Mouse (Mus musculus) cerebellum, adult 18-20 months (tissue): ENCODE results near the gene Sclt1.

ENCODE experiments used
- DNase-seq, 2 experiments: peaks; one replicate each; pipeline ENCODE4 v3.0.0; 2021

The Sclt1 gene

DNA sequence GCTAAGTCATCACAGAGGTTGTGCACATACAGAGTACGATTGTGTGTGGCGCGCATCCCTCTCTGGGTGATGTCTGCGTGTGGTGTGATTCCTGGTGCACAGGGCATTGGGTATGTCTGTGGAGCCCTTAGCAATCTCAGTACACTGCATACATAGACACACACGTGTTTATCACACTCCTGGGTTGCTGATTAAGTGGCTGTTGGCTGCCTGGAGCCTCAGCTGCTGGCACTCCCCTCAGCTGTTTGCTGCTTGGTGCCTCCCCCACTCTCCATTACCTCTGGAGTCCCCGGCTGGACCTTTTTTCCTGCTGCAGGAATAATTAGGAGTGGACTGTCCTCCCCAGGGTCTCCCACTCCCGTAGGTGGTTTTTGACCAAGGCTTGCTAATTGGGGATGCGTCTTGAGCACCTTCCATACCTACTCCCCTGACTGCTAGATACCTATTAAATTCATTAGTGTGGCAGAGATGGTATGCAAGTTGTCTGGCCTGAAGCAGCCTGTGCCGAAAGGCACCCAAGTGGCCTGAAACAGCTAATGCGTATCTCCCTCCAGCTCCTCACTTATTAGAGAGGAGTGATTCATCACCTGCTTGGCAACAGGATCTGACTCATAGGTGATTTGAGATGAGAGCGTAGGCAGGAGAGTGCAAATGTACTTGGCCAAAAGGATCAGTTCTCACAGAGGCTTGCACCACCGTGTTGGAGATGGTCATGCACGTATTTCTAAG lies 136.5 kb downstream of the Sclt1 start:
- DNase-seq: no peak

GRCm38 (mm10) chr3:41604629-41605321 lies 137.5 kb downstream of the Sclt1 start:
- DNase-seq: no peak

DNA sequence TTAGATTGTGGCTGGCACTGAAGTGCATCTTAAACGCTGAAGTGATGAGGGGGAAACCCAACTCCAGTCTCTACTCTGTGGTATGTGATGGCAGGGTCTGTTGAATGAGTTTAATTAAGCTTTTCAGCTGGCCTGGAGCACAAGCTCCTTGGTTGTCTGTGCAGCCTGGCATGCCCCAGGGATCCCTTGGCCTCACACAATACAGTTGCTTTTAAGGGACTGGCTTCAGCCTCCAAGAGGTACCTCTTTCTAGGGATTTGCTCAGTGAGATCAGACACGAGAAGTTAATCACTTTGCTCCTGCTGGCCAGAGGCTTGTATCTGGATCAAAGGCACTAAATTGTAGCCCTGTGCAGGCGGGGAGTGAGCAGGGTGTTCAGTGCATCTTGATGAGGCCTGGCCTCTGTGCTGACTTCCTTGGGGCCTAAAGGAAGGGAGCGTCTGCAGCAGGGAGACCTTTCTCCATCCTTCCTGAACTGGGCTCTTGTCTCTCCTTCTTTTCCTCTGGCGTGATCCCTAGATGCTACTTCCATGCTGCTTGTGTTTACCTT lies 138.8 kb downstream of the Sclt1 start:
- DNase-seq: no peak

DNA sequence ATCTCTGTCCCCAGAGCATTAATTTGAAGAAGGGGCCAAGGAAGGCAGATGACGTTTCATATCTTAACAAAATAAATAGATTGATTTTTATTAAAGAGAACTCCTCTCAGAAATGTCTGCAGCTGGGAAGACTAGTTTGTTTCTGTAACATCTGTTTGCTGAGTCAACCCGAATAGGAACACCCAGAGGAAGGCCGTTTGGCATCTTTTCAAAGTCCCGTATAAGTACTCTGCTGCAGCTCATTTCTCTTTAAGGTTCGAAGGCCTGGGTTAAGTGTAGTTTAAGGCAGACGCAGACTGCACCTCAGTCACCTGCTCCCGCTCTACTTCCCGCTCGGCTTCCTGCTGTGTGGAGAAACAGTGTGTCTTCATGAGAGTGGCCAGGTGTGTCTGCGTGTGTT lies 139.4 kb downstream of the Sclt1 start:
- DNase-seq: no peak

DNA sequence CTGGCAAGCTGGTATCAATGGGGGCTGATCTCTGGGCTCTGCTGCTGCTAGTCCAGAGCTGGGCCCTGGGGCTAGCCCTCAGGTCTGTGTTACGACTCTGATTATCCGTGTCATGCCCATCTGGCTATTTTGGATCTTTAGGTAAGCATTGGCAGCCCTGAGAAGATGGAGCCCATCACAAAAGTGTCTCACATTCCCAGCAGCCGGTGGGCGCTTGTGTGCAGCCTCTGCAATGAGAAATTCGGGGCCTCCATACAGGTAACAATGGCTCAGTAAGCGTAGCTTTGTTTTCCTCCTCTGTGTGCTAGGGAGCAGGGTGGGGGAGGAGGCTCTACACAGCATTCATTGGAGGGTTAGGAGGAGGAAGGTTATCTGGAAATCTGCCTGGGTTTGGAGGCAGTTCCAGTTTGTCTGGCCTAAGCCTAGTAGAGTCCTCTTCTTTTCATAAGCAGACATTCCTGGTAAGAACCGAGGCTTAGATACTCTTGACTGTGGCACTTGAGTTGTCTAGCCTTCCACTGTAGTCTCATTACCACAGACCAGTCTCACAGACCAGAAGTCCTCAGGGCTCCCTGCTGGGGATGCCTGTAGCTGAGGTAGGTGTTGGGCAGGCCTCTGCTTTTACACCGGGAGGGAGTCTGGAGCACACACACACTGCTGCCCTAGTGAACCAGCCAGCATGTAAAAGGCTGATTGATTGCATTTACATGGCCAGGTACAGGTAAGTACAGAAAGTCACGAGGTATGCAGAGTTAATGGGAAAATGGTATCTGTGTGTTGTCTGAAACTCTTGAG lies 140.9 kb downstream of the Sclt1 start:
- DNase-seq: no peak

GRCm38 (mm10) chr3:41599806-41600589 lies 142.3 kb downstream of the Sclt1 start:
- DNase-seq: peak; percentile 68 to 73

GRCm38 (mm10) chr3:41599226-41599625 lies 143.1 kb downstream of the Sclt1 start:
- no peak for DNase-seq

DNA sequence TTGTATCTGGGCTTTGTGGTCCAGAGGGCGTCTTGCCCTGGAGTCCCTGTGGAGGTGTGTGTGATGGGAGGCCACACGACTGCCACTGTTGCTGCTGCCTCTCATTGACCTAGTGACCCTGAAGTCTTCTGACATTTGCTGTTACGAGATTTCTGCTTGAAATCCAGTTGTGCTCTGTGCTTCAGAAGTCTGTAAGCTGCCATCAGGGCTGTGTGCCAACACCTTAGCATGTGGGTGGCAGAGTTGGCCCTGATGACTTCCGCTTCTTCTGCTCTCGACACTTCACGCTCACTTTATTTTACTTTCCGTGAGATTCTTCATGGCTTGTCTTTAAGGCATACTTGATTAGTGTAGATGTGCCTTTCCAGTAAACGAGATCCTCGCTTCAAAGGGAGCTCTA lies 143.9 kb downstream of the Sclt1 start:
- DNase-seq: no peak

- DNase-seq: no peak
Observed at GRCm38 (mm10) chr3:41597036-41597435, 145.3 kb downstream of the Sclt1 start.

DNA sequence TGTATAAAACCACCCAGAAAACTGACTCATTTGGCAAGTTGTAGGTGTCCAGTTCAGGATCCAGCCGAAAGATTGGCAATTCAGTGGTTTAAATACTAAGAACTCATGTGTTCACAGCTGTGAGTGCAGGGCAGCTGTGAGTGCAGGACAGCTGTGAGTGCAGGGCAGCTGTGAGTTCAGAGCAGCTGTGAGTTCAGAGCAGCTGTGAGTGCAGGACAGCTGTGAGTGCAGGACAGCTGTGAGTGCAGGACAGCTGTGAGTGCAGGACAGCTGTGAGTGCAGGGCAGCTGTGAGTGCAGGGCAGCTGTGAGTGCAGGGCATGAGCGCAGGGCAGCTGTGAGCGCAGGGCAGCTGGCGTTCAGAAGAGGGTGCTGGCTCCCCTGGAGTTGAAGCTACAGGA lies 147.3 kb downstream of the Sclt1 start:
- DNase-seq: no peak

- DNase-seq: no peak
Observed at GRCm38 (mm10) chr3:41594097-41594879, 148.0 kb downstream of the Sclt1 start.

DNA sequence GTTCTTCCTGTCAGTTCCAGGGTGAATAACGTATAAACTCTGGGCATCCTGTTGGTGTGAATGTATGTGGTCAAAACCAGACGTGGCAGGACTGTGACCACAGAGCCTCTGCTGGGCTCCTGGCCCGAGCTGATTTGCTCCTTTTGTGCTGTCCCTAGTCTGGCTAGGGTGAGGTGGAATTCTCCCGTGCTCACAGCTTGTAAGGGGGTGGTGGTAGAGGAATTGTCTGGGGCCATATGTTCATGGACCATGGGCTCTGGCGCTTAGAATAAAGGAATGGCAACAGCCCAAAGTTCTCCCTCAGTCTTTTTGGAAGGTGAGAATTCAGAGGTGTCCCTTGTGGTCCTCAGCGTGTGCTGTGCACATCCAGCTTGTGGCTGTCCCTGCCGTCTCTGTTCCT lies 149.5 kb downstream of the Sclt1 start:
- DNase-seq: peak in 1 of 2 experiments; percentile 47

DNA sequence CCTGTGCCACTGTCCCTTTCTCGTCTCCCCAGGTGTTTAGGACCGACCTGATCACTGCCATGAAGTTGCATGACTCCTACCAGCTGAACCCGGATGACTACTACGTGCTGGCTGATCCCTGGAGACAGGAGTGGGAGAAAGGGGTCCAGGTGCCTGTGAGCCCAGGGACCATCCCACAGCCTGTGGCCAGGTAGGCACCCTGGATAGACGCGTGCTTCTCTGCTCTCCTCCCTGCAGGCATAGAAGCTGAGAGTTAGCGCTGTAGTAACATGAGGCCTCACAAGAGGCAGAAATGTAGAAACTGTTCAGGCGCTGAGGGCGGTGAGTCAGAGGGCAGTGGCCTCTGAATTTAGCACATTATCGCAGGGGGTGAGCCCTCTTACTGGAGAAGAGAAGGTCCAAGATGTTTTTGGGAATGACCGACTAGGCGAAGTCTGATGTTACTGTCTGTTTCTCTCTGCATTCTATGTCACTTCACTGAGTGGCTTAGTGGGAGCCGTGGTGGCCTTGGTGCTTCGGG lies 150.6 kb downstream of the Sclt1 start:
- DNase-seq: no peak

GRCm38 (mm10) chr3:41590695-41591559 lies 151.4 kb downstream of the Sclt1 start:
- no peak for DNase-seq

DNA sequence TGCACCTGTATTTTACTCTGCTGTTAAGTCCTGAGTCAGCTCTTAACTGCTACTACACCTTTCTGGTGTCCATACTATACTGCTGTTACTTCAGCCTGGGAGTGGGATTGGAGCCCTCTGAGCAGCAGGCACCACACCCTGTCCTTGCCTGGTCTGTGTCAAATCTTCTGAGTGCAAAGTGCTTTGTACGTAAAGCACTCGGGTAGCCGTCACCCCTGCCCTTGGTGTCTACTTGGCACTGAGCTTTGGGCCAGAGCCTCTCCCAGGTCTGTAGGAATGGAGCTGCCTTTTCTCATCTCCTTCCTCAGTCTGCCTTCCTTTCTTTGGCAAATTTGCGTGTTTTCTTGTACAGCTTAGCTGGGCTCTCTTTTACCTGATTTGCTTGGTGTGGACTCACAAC lies 152.3 kb downstream of the Sclt1 start:
- no peak for DNase-seq

DNA sequence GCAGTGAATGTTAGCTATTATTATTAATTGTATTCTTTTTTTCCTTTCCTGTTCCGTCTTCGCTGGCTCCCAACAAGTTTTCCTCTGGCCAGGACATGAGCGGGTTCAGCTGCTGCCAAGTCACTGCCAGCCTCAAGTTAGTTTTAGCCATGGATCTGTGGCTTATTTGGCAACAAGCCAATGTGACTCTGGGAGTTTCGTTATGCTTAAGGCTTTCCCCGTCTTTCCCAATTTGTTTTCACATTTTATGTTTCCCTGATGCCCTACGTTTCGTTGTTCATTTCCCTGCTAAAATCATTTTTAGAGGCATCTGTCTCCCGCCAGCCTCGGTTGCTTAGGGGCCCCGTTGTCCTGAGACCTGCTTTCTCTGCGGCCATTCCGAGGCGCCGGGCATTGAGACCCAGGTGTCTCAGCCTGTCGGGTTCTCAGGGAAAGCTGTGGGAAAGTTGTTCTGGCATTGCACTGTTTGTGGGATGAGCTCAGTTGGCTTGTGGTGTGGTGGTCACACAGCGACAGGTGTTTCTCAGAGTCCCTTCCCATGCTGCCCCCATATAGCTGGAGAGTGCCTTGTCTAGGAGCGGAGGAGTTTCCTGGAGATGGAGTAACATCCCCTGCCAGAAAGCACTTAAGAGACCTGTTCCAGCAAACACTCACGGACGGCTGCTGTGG lies 152.9 kb downstream of the Sclt1 start:
- no peak for DNase-seq

DNA sequence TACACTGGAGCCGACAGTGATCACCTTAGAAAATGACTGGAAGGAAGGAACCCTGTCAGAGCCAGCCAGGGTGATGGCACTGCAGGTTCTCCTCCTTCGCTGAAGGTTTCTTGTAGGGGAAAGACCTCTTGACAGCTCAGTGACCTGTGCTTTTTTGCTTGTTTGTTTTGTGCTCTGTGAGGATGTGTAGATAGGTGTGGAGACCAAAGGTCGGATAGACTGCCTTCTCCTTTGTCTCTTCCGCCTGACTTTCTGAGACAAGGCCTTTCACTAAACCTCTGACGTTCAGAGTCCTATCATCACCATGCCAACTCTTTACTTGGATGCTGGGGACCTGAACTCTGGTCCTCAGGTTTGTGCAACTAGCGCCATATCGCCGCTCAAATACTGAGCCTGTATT lies 153.8 kb downstream of the Sclt1 start:
- DNase-seq: no peak

- no peak for DNase-seq
Observed at GRCm38 (mm10) chr3:41587588-41587987, 154.7 kb downstream of the Sclt1 start.

DNA sequence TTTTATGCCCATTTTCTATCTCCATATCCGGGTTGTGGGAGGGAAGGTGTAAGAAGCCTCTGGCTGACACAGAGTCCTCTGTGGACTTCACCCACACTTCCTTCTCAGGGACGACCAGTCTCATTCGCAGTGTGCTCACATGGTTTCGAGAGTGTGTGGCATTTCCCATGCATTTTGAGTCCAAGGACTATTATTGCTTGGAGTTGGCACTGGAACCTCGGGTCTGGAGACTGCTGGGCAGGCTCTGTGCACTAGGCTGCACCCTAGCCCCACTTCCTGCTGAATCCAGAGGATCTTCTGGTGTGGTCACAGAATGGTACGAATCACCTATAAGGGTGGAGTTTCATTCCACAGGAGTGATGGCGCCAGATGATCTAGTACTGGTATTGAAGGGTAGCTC lies 155.4 kb downstream of the Sclt1 start:
- no peak for DNase-seq

GRCm38 (mm10) chr3:41586330-41586729 lies 156.0 kb downstream of the Sclt1 start:
- DNase-seq: no peak
